Mouse (Mus musculus): ENCODE results near the gene Gm10282. TPM values are rescaled to one million over a fixed set of nuclear protein-coding genes. Genes with fewer than 3 reads are reported as not detected.

Gene Gm10282
- total and polyA plus RNA-seq, 2 experiments from 2014 or later = 0.15 to 8.4 TPM

- no peaks in the 10 kb centered on the region for H3K9me3 ChIP-seq (replicated peaks; ENCODE audit: control insufficient read depth, low read length)
- ATAC-seq (ENCODE audit: insufficient read depth, low read depth) (no peak), DNase-seq (ENCODE audit: low spot score) (no peak)
- H3K27me3 ChIP-seq (ENCODE audit: control insufficient read depth, insufficient read depth, low read length) = no peaks in the 10 kb centered on the region
- peaks cover 6% of the 10 kb centered on the region; the same call in 1 of the 2 replicates for H3K36me3 ChIP-seq (replicated peaks; ENCODE audit: control insufficient read depth, insufficient read depth, low read length)
- H3K27ac ChIP-seq (ENCODE audit: low read depth) = peak overlapping the region; percentile 39; the same call in 1 of the 2 replicates
- H3K9ac ChIP-seq (replicated peaks; ENCODE audit: low read depth, low read length) = no peak overlapping the region
- H3K4me2 ChIP-seq (ENCODE audit: low read depth, low read length) = peak overlapping the region; percentile 95; the same call in 1 of the 2 replicates
- TF ChIP-seq EP300 (IDR thresholded peaks at IDR 0.05; ENCODE audit: low read depth) (no peak), CTCF (IDR thresholded peaks at IDR 0.05; ENCODE audit: low read depth) (no peak)
- peaks cover 25% of the 10 kb centered on the region for H3K4me1 ChIP-seq (ENCODE audit: control insufficient read depth, insufficient read depth)
- WGBS = 51% methylated on average over 6 of the region's 6 CpGs
- H3K4me3 ChIP-seq (ENCODE audit: low read depth, low read length) = peak overlapping the region; percentile 68
Observed at GRCm38 (mm10) chr8:72323131-72323725, 18.2 kb upstream of the Gm10282 start.

- TF ChIP-seq EP300 (IDR thresholded peaks at IDR 0.05; ENCODE audit: low read depth) (no peak), CTCF (IDR thresholded peaks at IDR 0.05; ENCODE audit: low read depth) (no peak)
- 0 out of 2 replicates have a peak overlapping the region, but pooled peaks have one; percentile 39 for H3K27ac ChIP-seq (ENCODE audit: low read depth)
- whole genome bisulfite sequencing = 69% methylated on average over 7 of the region's 7 CpGs
- peaks cover 31% of the 10 kb centered on the region for H3K4me1 ChIP-seq (ENCODE audit: control insufficient read depth, insufficient read depth)
- no peaks in the 10 kb centered on the region for H3K27me3 ChIP-seq (ENCODE audit: control insufficient read depth, insufficient read depth, low read length)
- no peaks in the 10 kb centered on the region for H3K9me3 ChIP-seq (replicated peaks; ENCODE audit: control insufficient read depth, low read length)
- peaks cover 6% of the 10 kb centered on the region; the same call in 1 of the 2 replicates for H3K36me3 ChIP-seq (replicated peaks; ENCODE audit: control insufficient read depth, insufficient read depth, low read length)
- peak overlapping the region; percentile 89; the same call in 1 of the 2 replicates for H3K9ac ChIP-seq (replicated peaks; ENCODE audit: low read depth, low read length)
- peak overlapping the region; percentile 68 for H3K4me3 ChIP-seq (ENCODE audit: low read depth, low read length)
- DNase-seq (ENCODE audit: low spot score) (no peak), ATAC-seq (ENCODE audit: insufficient read depth, low read depth) (no peak)
- peak overlapping the region; percentile 95 for H3K4me2 ChIP-seq (ENCODE audit: low read depth, low read length)
Observed at GRCm38 (mm10) chr8:72322471-72322889, 17.4 kb upstream of the Gm10282 start.

GRCm38 (mm10) chr8:72321635-72322441 lies 16.8 kb upstream of the Gm10282 start:
- DNase-seq (ENCODE audit: low spot score) = no peak

GRCm38 (mm10) chr8:72320803-72321583 lies 15.9 kb upstream of the Gm10282 start:
- H3K4me1 ChIP-seq (ENCODE audit: control insufficient read depth, insufficient read depth) = peaks cover 33% of the 10 kb centered on the region
- H3K9ac ChIP-seq (replicated peaks; ENCODE audit: low read depth, low read length) = peak overlapping the region; percentile 89
- TF ChIP-seq EP300 (IDR thresholded peaks at IDR 0.05; ENCODE audit: low read depth) = no peak
- TF ChIP-seq CTCF (IDR thresholded peaks at IDR 0.05; ENCODE audit: low read depth) = no peak
- peak overlapping the region; percentile 68 for H3K4me3 ChIP-seq (ENCODE audit: low read depth, low read length)
- H3K36me3 ChIP-seq (replicated peaks; ENCODE audit: control insufficient read depth, insufficient read depth, low read length) = peaks cover 6% of the 10 kb centered on the region; the same call in 1 of the 2 replicates
- H3K27ac ChIP-seq (ENCODE audit: low read depth) = peak overlapping the region; percentile 10; the same call in 1 of the 2 replicates
- peak overlapping the region; percentile 95 for H3K4me2 ChIP-seq (ENCODE audit: low read depth, low read length)
- WGBS = 53% methylated on average over 25 of the region's 25 CpGs
- no peak for ATAC-seq (ENCODE audit: insufficient read depth, low read depth)
- no peak for DNase-seq (ENCODE audit: low spot score)
- no peaks in the 10 kb centered on the region for H3K9me3 ChIP-seq (replicated peaks; ENCODE audit: control insufficient read depth, low read length)
- H3K27me3 ChIP-seq (ENCODE audit: control insufficient read depth, insufficient read depth, low read length) = no peaks in the 10 kb centered on the region

More at GRCm38 (mm10) chr8:72321635-72322441, 16.8 kb upstream of the Gm10282 start:
- Histone ChIP-seq H3K9ac (replicated peaks; ENCODE audit: low read depth, low read length) (peak overlapping the region; percentile 89; the same call in 1 of the 2 replicates), H3K27ac (ENCODE audit: low read depth) (peak overlapping the region; percentile 10; the same call in 1 of the 2 replicates), H3K4me1 (ENCODE audit: control insufficient read depth, insufficient read depth) (peaks cover 33% of the 10 kb centered on the region), H3K4me2 (ENCODE audit: low read depth, low read length) (peak overlapping the region; percentile 95), H3K27me3 (ENCODE audit: control insufficient read depth, insufficient read depth, low read length) (no peaks in the 10 kb centered on the region), H3K9me3 (replicated peaks; ENCODE audit: control insufficient read depth, low read length) (no peaks in the 10 kb centered on the region), H3K36me3 (replicated peaks; ENCODE audit: control insufficient read depth, insufficient read depth, low read length) (peaks cover 6% of the 10 kb centered on the region; the same call in 1 of the 2 replicates), H3K4me3 (ENCODE audit: low read depth, low read length) (peak overlapping the region; percentile 68)
- ATAC-seq (ENCODE audit: insufficient read depth, low read depth) = no peak
- TF ChIP-seq CTCF (IDR thresholded peaks at IDR 0.05; ENCODE audit: low read depth) (no peak), EP300 (IDR thresholded peaks at IDR 0.05; ENCODE audit: low read depth) (no peak)
- 82% methylated on average over 20 of the region's 20 CpGs for WGBS

Data from heart, postnatal 0 days (tissue).